Mouse (Mus musculus): ENCODE data around the gene Egfl7. TPM values are rescaled to one million over a fixed set of nuclear protein-coding genes. Genes with fewer than 3 reads are reported as not detected.
A peak's percentile ranks its signal among the peaks of the same experiment; 100 is the strongest.

The Egfl7 gene
- polyA plus RNA-seq, 1 experiment from 2014 or later, result 58.4 TPM

DNA sequence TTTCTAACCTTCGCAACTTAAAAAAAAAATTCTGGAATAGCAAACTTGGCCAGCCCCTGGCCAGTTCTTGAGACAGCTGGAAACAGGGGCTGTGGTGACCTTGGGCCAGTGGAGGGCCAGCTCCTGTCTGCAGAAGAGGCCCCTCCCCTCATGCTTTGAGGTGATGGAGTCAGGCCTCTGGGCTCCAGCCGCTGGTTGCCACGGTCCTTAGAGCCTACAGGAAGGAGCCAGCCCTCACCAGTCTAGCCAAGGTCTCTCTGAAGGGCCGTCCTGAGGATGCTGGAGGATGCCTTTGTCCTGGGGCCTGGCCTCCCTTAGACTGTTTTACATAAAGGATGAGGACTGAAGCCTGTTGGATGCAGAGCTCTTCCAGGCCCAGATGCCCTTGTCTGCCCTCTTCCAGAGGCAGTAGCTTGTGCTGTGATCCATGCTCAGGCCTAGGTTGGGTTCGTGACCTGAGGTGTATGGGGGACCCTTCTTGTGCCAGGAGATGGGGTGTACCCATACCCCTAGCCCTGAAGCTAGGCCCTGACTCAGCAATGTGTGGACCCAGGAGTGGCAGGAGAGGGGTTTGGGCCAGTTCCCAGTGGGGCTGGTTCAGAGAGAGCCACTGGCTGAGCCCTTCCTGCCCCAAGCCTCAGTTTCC, 49.1 kb downstream of the Egfl7 start:
- H3K4me1 ChIP-seq (replicated peaks; ENCODE audit: control insufficient read depth, insufficient read depth, low read length), result peaks cover 12% of the 10 kb centered on the region
- ATAC-seq (replicated peaks; ENCODE audit: low FRiP score), result peak; percentile 68
- peak overlapping the region; percentile 92 for H3K4me2 ChIP-seq (ENCODE audit: low read depth, low read length, severe bottlenecking)
- H3K9me3 ChIP-seq (ENCODE audit: control insufficient read depth, low read length), result no peaks in the 10 kb centered on the region
- peak overlapping the region; percentile 93 for H3K9ac ChIP-seq (ENCODE audit: low read length)
- H3K27me3 ChIP-seq (ENCODE audit: control insufficient read depth, insufficient read depth, low read length), result no peaks in the 10 kb centered on the region
- H3K4me3 ChIP-seq (ENCODE audit: low read depth, low read length), result peak overlapping the region; percentile 80
- DNase-seq (ENCODE audit: low spot score), result peak; percentile 70
- no peaks in the 10 kb centered on the region for H3K36me3 ChIP-seq (ENCODE audit: control insufficient read depth, insufficient read depth, low read length)
- H3K27ac ChIP-seq (ENCODE audit: low read depth, low read length), result peak overlapping the region; percentile 46
- WGBS, result 17% methylated on average over 5 of the region's 5 CpGs

DNA sequence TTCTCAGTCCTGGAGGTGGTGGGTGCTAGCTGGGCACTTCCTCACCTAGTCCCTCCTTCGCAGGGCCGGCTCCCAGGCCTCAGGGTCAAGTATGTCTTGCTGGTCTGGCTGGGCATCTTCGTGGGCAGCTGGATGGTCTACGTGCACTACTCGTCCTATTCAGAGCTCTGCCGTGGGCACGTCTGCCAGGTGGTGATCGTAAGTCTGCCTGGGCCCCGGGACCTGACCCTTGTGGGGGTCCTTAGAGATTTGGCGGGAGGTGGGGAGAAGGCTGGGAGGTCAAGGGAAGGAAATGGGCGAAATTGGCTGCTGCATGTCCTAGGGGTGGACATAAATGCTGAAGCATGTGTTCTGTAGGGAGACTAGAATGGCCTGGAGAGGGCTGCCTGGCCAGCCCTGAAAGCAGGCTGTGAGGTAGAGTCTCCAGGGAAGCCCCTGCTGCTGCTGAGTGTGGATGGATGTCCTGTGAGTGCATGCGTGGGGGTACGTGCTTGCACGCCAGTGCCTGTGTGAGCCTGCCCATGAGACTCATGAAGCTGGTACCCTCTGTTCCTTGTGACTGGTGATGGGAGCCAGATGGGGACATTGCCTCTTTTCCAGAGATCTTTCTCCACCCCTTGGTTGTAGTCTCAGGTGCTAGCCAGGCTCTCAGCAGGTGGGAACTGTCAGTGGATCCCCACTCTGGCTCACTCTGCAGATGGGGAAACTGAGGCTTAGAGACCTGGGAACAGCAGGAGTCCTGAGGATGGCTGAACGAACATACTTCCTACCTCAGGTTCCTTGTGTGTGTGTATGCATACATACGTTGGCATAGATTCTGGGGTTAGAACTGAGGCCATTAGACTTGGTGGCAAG, 53.0 kb downstream of the Egfl7 start:
- no peak overlapping the region for H3K4me3 ChIP-seq (ENCODE audit: low read depth, low read length)
- H3K4me1 ChIP-seq (replicated peaks; ENCODE audit: control insufficient read depth, insufficient read depth, low read length), result peaks cover 15% of the 10 kb centered on the region
- ATAC-seq (replicated peaks; ENCODE audit: low FRiP score), result no peak
- no peak overlapping the region for H3K27ac ChIP-seq (ENCODE audit: low read depth, low read length)
- H3K4me2 ChIP-seq (ENCODE audit: low read depth, low read length, severe bottlenecking), result no peak overlapping the region
- no peak overlapping the region for H3K9ac ChIP-seq (ENCODE audit: low read length)
- peaks cover 13% of the 10 kb centered on the region for H3K36me3 ChIP-seq (ENCODE audit: control insufficient read depth, insufficient read depth, low read length)
- H3K9me3 ChIP-seq (ENCODE audit: control insufficient read depth, low read length), result no peaks in the 10 kb centered on the region
- no peak for DNase-seq (ENCODE audit: low spot score)
- H3K27me3 ChIP-seq (ENCODE audit: control insufficient read depth, insufficient read depth, low read length), result no peaks in the 10 kb centered on the region
- WGBS, result 87% methylated on average over 16 of the region's 16 CpGs

DNA sequence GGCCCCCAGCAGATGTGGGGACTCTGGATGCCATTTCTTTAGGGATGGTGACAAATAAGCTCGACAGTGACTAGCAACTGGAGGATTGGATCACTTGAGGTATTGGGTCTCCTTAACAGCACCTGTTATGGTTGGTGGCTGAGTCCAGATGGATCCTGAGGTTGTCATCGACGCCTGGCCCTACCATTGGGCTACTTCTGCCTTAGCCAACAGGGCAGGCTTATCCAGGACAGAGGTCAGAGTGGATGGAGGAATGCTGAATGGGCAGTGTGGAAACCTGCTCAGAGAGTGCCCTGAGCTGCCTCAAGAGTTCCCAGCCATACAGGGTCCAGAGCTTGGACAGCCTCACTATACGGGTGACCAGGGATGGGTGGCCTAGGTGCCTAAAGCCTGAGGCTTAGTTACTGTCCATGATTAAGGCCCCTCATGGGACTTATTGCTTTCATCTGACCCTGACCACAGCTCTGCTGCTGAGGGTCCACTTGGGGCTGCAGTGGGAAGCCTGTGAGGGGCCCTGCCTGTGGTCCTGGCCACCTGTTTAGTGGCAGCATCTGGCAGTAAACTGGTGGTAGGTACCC, 54.2 kb downstream of the Egfl7 start:
- Histone ChIP-seq H3K4me2 (ENCODE audit: low read depth, low read length, severe bottlenecking) (no peak overlapping the region), H3K4me1 (replicated peaks; ENCODE audit: control insufficient read depth, insufficient read depth, low read length) (peaks cover 21% of the 10 kb centered on the region), H3K9me3 (ENCODE audit: control insufficient read depth, low read length) (no peaks in the 10 kb centered on the region), H3K9ac (ENCODE audit: low read length) (no peak overlapping the region), H3K27me3 (ENCODE audit: control insufficient read depth, insufficient read depth, low read length) (no peaks in the 10 kb centered on the region), H3K36me3 (ENCODE audit: control insufficient read depth, insufficient read depth, low read length) (peaks cover 15% of the 10 kb centered on the region), H3K27ac (ENCODE audit: low read depth, low read length) (no peak overlapping the region), H3K4me3 (ENCODE audit: low read depth, low read length) (no peak overlapping the region)
- no peak for DNase-seq (ENCODE audit: low spot score)
- 72% methylated on average over 4 of the region's 4 CpGs for WGBS
- no peak; the same call in 1 of the 2 replicates for ATAC-seq (replicated peaks; ENCODE audit: low FRiP score)

DNA sequence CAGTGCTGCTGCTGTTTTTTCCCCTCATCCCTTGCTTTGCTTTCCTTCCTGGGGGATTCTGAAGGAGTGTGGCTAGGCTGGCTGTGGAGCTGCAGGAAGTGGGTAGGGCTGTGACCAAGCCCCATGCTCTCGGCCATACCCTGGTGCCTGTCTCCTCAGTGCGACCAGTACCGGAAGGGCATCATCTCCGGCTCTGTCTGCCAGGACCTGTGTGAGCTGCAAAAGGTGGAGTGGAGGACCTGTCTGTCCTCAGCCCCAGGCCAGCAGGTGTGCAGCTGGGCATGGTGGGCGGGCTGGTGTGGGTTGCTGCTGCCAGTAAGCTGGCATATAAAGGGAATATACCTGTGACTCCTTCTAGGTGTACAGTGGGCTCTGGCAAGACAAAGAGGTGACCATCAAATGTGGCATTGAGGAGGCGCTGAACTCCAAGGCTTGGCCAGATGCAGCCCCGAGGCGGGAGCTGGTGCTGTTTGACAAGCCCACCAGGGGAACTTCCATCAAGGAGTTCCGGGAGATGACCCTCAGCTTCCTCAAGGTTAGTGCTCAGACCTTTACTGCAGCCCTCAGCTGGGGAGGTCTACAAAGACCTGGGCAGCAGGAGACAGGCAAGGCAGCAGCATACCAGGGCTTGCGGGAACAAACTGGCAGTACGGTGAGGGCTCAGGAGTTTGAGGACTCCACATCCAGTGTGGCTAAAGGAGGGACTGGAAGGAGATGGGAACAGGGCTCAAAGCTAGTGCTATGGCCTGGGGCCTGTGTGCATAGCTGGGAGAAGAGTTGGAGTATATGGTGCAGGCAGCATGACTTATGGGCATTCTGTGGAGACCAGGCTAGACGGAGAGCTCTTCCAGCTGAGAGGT, 55.0 kb downstream of the Egfl7 start:
- DNase-seq (ENCODE audit: low spot score), result peak; percentile 67
- H3K9ac ChIP-seq (ENCODE audit: low read length), result no peak overlapping the region
- ATAC-seq (replicated peaks; ENCODE audit: low FRiP score), result no peak
- H3K4me2 ChIP-seq (ENCODE audit: low read depth, low read length, severe bottlenecking), result no peak overlapping the region
- WGBS, result 67% methylated on average over 12 of the region's 12 CpGs
- no peak overlapping the region for H3K4me3 ChIP-seq (ENCODE audit: low read depth, low read length)
- peaks cover 16% of the 10 kb centered on the region; the same call in 1 of the 2 replicates for H3K4me1 ChIP-seq (replicated peaks; ENCODE audit: control insufficient read depth, insufficient read depth, low read length)
- H3K9me3 ChIP-seq (ENCODE audit: control insufficient read depth, low read length), result no peaks in the 10 kb centered on the region
- peaks cover 15% of the 10 kb centered on the region for H3K36me3 ChIP-seq (ENCODE audit: control insufficient read depth, insufficient read depth, low read length)
- no peaks in the 10 kb centered on the region for H3K27me3 ChIP-seq (ENCODE audit: control insufficient read depth, insufficient read depth, low read length)
- no peak overlapping the region for H3K27ac ChIP-seq (ENCODE audit: low read depth, low read length)

DNA sequence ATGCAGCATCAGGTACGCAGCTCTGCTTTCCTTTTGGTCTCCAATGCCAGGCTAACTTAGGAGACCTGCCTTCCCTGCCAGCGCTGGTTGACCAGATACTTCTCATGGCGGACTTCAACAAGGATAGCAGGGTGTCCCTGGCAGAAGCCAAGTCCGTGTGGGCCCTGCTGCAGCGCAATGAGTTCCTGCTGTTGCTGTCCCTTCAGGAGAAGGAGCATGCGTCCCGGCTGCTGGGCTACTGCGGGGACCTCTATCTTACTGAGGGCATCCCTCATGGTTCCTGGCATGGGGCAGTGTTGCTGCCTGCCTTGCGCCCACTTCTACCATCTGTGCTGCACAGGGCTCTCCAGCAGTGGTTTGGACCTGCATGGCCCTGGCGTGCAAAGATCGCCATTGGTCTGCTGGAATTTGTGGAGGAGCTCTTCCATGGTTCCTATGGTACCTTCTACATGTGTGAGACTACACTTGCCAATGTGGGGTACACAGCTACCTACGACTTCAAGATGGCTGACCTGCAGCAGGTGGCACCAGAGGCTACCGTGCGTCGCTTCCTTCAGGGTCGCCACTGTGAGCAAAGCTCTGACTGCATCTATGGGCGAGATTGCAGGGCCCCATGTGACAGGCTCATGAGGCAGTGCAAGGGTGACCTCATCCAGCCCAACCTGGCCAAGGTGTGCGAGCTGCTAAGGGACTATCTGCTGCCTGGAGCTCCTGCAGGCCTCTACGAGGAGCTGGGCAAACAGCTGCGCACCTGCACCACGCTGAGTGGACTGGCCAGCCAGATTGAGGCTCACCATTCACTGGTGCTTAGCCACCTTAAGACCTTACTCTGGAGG, 55.9 kb downstream of the Egfl7 start:
- 67% methylated on average over 21 of the region's 21 CpGs for WGBS
- Histone ChIP-seq H3K4me1 (replicated peaks; ENCODE audit: control insufficient read depth, insufficient read depth, low read length) (peaks cover 16% of the 10 kb centered on the region; the same call in 1 of the 2 replicates), H3K9ac (ENCODE audit: low read length) (no peak overlapping the region), H3K36me3 (ENCODE audit: control insufficient read depth, insufficient read depth, low read length) (peaks cover 15% of the 10 kb centered on the region), H3K27me3 (ENCODE audit: control insufficient read depth, insufficient read depth, low read length) (no peaks in the 10 kb centered on the region), H3K27ac (ENCODE audit: low read depth, low read length) (no peak overlapping the region), H3K4me2 (ENCODE audit: low read depth, low read length, severe bottlenecking) (no peak overlapping the region), H3K9me3 (ENCODE audit: control insufficient read depth, low read length) (no peaks in the 10 kb centered on the region), H3K4me3 (ENCODE audit: low read depth, low read length) (no peak overlapping the region)
- ATAC-seq (replicated peaks; ENCODE audit: low FRiP score) (no peak), DNase-seq (ENCODE audit: low spot score) (no peak)

DNA sequence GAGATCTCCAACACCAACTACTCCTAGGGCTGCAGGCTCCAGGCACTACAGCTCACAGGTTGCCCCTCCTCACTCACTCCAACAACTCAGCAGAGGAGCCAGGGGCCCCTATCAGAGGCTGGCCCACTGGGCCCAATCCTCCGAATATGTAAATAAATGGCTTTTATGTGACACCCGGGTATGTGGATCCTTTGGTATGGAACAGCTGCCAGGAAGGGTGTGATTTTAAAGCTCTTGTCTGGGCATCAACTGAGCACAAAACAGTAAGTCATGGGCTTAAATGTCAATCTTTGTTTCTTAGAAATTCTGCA, 56.5 kb downstream of the Egfl7 start:
- ATAC-seq (replicated peaks; ENCODE audit: low FRiP score) (no peak), DNase-seq (ENCODE audit: low spot score) (peak; percentile 53)
- H3K9me3 ChIP-seq (ENCODE audit: control insufficient read depth, low read length), result no peaks in the 10 kb centered on the region
- H3K4me2 ChIP-seq (ENCODE audit: low read depth, low read length, severe bottlenecking), result no peak overlapping the region
- H3K27ac ChIP-seq (ENCODE audit: low read depth, low read length), result no peak overlapping the region
- peaks cover 16% of the 10 kb centered on the region; the same call in 1 of the 2 replicates for H3K4me1 ChIP-seq (replicated peaks; ENCODE audit: control insufficient read depth, insufficient read depth, low read length)
- H3K9ac ChIP-seq (ENCODE audit: low read length), result no peak overlapping the region
- H3K27me3 ChIP-seq (ENCODE audit: control insufficient read depth, insufficient read depth, low read length), result no peaks in the 10 kb centered on the region
- H3K4me3 ChIP-seq (ENCODE audit: low read depth, low read length), result no peak overlapping the region
- WGBS, result 64% methylated on average over 2 of the region's 2 CpGs
- H3K36me3 ChIP-seq (ENCODE audit: control insufficient read depth, insufficient read depth, low read length), result peaks cover 15% of the 10 kb centered on the region

DNA sequence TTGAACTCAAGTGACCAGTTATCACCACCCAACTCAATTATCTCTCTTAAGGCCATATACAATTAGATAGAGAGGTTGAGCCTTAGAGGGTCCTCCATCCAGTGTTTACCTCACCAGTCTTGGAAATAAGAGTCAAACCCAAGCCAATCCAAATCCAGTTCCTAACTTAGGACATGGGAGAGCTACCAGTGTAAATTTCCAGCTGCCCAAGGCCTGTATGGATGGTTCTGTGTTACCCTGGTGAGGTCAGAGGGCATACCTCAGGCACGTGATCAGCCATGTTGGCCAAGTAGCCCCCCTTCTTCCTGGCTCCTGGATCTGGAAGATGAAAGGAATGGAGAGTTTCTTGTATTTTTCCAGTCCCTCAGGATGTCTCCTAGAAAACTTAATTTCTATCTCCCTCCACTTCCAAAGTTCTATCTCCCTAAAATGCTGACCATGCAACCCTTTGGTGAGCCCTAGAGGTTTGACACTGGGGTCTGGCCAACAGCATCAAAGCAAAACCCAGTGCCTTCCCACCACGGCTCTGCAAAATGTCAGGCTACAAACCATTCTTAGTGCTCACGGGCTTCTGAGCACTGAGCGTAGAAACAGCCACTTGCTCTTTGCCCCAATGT, 57.6 kb downstream of the Egfl7 start:
- DNase-seq (ENCODE audit: low spot score) (peak; percentile 41), ATAC-seq (replicated peaks; ENCODE audit: low FRiP score) (no peak)
- Histone ChIP-seq H3K4me1 (replicated peaks; ENCODE audit: control insufficient read depth, insufficient read depth, low read length) (peaks cover 16% of the 10 kb centered on the region; the same call in 1 of the 2 replicates), H3K27me3 (ENCODE audit: control insufficient read depth, insufficient read depth, low read length) (no peaks in the 10 kb centered on the region), H3K27ac (ENCODE audit: low read depth, low read length) (no peak overlapping the region), H3K4me2 (ENCODE audit: low read depth, low read length, severe bottlenecking) (no peak overlapping the region), H3K9ac (ENCODE audit: low read length) (no peak overlapping the region), H3K4me3 (ENCODE audit: low read depth, low read length) (no peak overlapping the region), H3K36me3 (ENCODE audit: control insufficient read depth, insufficient read depth, low read length) (peaks cover 15% of the 10 kb centered on the region), H3K9me3 (ENCODE audit: control insufficient read depth, low read length) (no peaks in the 10 kb centered on the region)
- 86% methylated on average over 4 of the region's 4 CpGs for WGBS

Data from forebrain, embryonic 11.5 days (tissue).